Mouse (Mus musculus) limb, embryonic 14.5 days (tissue): ENCODE results near the gene Prkch. TPM values are rescaled to one million over a fixed set of nuclear protein-coding genes. Genes with fewer than 3 reads are reported as not detected.

Experiments used
- ATAC-seq: fragments of 200-750 bp; cut with Nextera tagmentation; 2 replicates; pipeline ENCODE4 v1.8.0; 2017; ENCODE audit warnings: low read depth, moderate number of reproducible peaks, moderate TSS enrichment; ENCODE audit not compliant: low FRiP score
- DNase-seq: peaks from one replicate; pipeline ENCODE4 v3.0.0-alpha.2; 2015; ENCODE audit warnings: low spot score
- H3K27ac ChIP-seq: fragments of 300-500 bp; sonication (generic); replicated peaks from 2 replicates; pipeline ENCODE4 v1.5.1; 2014; ENCODE audit warnings: low read depth, mild to moderate bottlenecking, low read length, moderate library complexity, mixed read lengths
- H3K27me3 ChIP-seq: fragments of 300-500 bp; sonication (generic); 2 replicates; pipeline ENCODE4 v1.6.1; 2014; ENCODE audit warnings: low read length, mixed read lengths; ENCODE audit not compliant: control insufficient read depth, insufficient read depth
- H3K36me3 ChIP-seq: fragments of 300-500 bp; sonication (generic); 2 replicates; pipeline ENCODE4 v1.6.1; 2014; ENCODE audit warnings: mild to moderate bottlenecking, low read length, moderate library complexity, mixed read lengths; ENCODE audit not compliant: control insufficient read depth, insufficient read depth
- H3K4me1 ChIP-seq: fragments of 300-500 bp; sonication (generic); 2 replicates; pipeline ENCODE4 v1.6.1; 2014; ENCODE audit warnings: antibody characterized with exemption, low read length, mixed read lengths; ENCODE audit not compliant: control insufficient read depth, insufficient read depth
- H3K4me2 ChIP-seq: fragments of 300-500 bp; sonication (generic); replicated peaks from 2 replicates; pipeline ENCODE4 v1.6.1; 2014; ENCODE audit warnings: low read depth, mild to moderate bottlenecking, low read length, moderate library complexity; ENCODE audit not compliant: severe bottlenecking
- H3K4me3 ChIP-seq: fragments of 300-500 bp; sonication (generic); replicated peaks from 2 replicates; pipeline ENCODE4 v1.5.1; 2014; ENCODE audit warnings: low read length
- H3K9ac ChIP-seq: fragments of 300-500 bp; sonication (generic); 2 replicates; pipeline ENCODE4 v1.6.1; 2014; ENCODE audit warnings: mild to moderate bottlenecking, low read depth, low read length, moderate library complexity; ENCODE audit not compliant: severe bottlenecking
- H3K9me3 ChIP-seq: fragments of 300-500 bp; sonication (generic); 2 replicates; pipeline ENCODE4 v1.6.1; 2016; ENCODE audit warnings: low read length; ENCODE audit not compliant: control insufficient read depth
- POLR2A ChIP-seq: fragments of 200-500 bp; IDR thresholded peaks from 2 replicates; pipeline ENCODE4 v1.8.0; 2012; ENCODE audit warnings: inconsistent platforms, mild to moderate bottlenecking, moderate library complexity, borderline replicate concordance; ENCODE audit not compliant: insufficient read depth, insufficient read length; ENCODE audit errors: extremely low read depth
- WGBS: fragments of 180-500 bp; shearing (Covaris S2); extraction: QIAGEN DNeasy Blood & Tissue Kit; methylation state at CpG from one replicate; pipeline ENCODE4 v1.1.7; 2014; 5-methylcytosine and 5-hydroxymethylcytosine counted together
- polyA plus RNA-seq, 2 experiments: library from polyadenylated mRNA; depleted of rRNA in 1 of 2; stranded (reverse) in 1 of 2; unstranded in 1 of 2; fragments of >200 nt; fragmentation: Nextera tagmentation in 1 of 2; extraction: Ambion mirVana in 1 of 2; gene quantifications; 2 replicates each; pipeline versions ENCODE4 v1.2.1 to v1.2.3; 2012 to 2014

The Prkch gene
- polyA plus RNA-seq, 2 experiments, result 9.3 to 17.2 TPM

DNA sequence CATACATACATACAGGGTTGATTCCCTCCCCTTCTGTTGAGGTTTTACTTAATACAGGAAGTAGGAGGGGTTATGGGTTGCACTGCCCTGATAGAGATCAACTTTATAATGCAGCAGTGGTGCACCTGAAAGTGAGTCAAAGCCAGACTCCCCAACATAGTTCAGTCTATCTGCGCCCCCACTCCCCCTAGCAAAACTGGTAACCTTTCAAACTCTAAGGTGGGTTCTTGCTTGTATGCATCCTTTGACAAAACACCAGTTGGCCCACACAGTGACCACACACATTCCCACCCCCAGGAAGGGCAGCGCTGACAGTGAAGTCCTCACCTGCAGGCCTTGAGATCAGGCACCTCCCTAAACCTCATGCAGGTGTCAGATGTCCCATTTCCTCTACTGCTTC is 135.9 kb downstream of the Prkch start:
- TF ChIP-seq POLR2A, result no peak
- H3K9ac ChIP-seq, result no peak overlapping the region
- DNase-seq (no peak), ATAC-seq (no peak)
- no peaks in the 10 kb centered on the region for H3K36me3 ChIP-seq
- H3K4me2 ChIP-seq, result no peak overlapping the region
- H3K4me3 ChIP-seq, result no peak overlapping the region
- no peaks in the 10 kb centered on the region for H3K9me3 ChIP-seq
- WGBS, result 88% methylated on average over 2 of the region's 2 CpGs
- H3K27ac ChIP-seq, result no peak overlapping the region
- no peaks in the 10 kb centered on the region for H3K27me3 ChIP-seq
- H3K4me1 ChIP-seq, result no peaks in the 10 kb centered on the region

DNA sequence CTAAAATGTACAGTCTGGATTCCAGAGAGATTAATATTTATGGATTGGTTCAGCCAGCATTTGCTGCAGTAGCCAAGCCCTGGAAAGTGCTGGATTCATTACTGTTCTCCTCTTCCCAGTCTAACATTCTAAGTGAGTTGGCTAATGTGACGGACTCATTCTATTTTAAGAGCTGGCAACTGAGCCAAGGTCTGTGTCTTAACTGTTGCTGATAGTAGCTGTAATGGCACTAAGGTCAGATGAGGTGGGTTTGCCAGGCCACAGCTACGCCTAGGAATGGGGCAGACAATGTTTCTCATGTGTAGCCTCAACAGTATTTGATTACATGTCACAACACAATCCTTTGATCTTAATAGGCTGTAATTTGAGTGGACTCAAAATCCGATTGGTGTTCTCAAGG is 137.5 kb downstream of the Prkch start:
- no peak for DNase-seq
- H3K4me1 ChIP-seq, result no peaks in the 10 kb centered on the region
- WGBS, result 61% methylated on average over 3 of the region's 3 CpGs
- no peak for TF ChIP-seq POLR2A
- H3K9ac ChIP-seq, result no peak overlapping the region
- H3K27me3 ChIP-seq, result no peaks in the 10 kb centered on the region
- no peak overlapping the region for H3K4me2 ChIP-seq
- H3K4me3 ChIP-seq, result no peak overlapping the region
- no peak for ATAC-seq
- H3K9me3 ChIP-seq, result no peaks in the 10 kb centered on the region
- H3K27ac ChIP-seq, result no peak overlapping the region
- H3K36me3 ChIP-seq, result no peaks in the 10 kb centered on the region

DNA sequence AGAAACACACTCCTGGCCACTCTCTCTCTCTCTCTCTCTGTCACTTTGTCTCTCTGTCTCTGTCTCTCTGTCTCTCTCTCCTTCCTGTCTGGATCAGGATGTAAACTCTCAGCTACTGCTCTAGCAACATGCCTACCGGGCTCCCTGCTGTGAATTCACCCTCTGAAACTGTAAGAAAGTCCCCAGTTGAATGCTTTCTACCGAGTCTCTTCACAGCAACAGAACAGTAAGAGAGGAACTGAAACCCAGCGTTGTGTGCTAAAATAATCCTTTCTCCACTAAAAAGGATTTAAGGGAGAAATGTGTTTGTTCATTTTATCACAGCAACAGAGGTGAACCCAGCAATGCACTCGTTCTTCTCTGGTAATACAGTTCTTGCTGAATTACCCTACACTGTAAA is 138.5 kb downstream of the Prkch start:
- Histone ChIP-seq H3K36me3 (no peaks in the 10 kb centered on the region), H3K9ac (no peak overlapping the region), H3K4me1 (no peaks in the 10 kb centered on the region), H3K27ac (no peak overlapping the region), H3K27me3 (no peaks in the 10 kb centered on the region), H3K4me2 (no peak overlapping the region), H3K9me3 (no peaks in the 10 kb centered on the region), H3K4me3 (no peak overlapping the region)
- WGBS, result 58% methylated on average over 4 of the region's 4 CpGs
- TF ChIP-seq POLR2A, result no peak
- no peak for DNase-seq
- no peak for ATAC-seq

DNA sequence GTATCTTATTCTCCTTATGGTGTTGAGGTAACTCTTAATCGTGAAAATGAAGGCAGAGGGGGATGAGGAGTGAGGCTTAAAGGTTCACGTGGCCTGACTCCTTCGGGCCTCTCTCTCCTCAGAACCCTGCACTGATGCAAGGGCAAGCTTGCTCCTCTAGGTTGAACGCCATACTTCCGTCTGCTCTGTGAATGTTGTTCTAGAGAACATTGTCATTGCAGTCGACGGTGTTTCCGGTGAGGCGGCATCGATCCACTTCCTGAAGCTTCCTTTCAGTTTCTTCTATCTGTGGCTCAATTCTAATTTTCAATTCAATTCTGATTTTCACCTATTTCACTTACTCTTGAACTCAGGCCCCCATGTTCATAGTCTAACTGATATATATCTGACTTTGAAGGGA is 139.3 kb downstream of the Prkch start:
- no peaks in the 10 kb centered on the region for H3K4me1 ChIP-seq
- ATAC-seq, result no peak
- H3K36me3 ChIP-seq, result no peaks in the 10 kb centered on the region
- no peak overlapping the region for H3K9ac ChIP-seq
- H3K9me3 ChIP-seq, result no peaks in the 10 kb centered on the region
- no peak overlapping the region for H3K27ac ChIP-seq
- no peak for DNase-seq
- no peak overlapping the region for H3K4me2 ChIP-seq
- TF ChIP-seq POLR2A, result no peak
- H3K27me3 ChIP-seq, result no peaks in the 10 kb centered on the region
- 93% methylated on average over 10 of the region's 10 CpGs for WGBS
- no peak overlapping the region for H3K4me3 ChIP-seq

DNA sequence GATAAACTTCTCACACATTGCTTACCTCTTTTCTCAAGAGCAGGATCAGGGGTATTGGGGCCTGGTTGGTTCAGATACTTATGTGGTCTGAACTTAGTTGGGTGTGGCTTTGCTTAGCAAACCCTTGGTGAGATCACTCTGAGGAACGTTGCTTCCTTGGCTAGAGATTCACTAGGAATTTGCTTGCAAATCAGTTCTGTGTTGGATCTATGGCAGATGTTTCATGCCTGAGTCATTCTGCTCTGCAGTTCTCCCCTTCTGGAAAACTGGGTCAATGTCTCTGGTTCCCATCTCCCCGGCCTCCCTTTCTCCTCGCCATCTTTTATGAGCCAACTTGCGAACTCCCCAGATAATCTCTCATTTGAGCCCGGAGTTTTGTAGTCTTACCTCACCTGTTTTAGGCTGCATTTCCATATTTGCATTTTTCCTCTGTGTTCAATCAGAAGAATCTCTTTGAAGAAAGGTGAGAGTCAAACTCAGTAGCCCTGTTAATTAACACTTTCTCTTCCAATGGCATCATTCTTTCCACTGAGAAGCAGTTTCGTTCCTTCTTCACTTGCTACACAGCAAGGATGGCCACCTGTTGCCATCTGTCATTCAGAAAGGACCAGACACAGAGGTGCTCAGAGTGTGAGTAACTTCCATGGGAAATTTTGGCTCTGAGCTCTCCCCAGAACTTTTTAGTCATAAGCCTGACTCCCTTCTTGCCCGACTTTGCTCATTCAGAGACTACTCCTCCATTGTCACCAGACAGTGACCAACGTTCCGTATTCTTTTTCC is 141.4 kb downstream of the Prkch start:
- H3K4me3 ChIP-seq, result no peak overlapping the region
- H3K9me3 ChIP-seq, result no peaks in the 10 kb centered on the region
- no peak for TF ChIP-seq POLR2A
- WGBS, result 81% methylated on average over 9 of the region's 9 CpGs
- H3K27me3 ChIP-seq, result no peaks in the 10 kb centered on the region
- no peak overlapping the region for H3K4me2 ChIP-seq
- no peak overlapping the region for H3K9ac ChIP-seq
- ATAC-seq (no peak), DNase-seq (no peak)
- H3K36me3 ChIP-seq, result no peaks in the 10 kb centered on the region
- no peak overlapping the region for H3K27ac ChIP-seq
- no peaks in the 10 kb centered on the region for H3K4me1 ChIP-seq
